20 mouse cellular contexts compared by ENCODE assay signal in the genomic region with DNA sequence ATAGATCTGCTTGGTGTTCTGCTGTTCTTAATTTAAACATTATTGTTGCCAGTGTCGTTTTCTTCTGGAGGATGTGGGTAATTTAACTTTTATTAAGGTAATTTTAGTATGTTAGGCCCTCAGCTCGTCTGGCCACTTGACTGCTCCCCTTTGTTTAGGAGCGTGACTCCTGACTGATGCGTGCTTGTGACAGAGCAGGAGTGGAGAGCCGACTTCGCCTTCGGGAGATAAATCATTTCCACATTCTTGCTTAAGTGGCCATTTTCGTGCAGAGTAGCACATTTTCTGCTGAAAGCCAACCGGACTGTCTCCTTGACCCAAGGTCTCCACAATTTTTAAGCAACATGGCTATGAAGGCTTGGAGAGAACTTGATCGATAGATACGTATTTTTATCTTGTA.
"Had no signal": no experiment of that assay in that cellular context is flagged by ENCODE, and none has a peak within 500 bp of the region (broad histone marks: within the 10 kb centered on the region; RNA-seq: fewer than 3 reads in every experiment).

No protein-coding gene starts in this region.

- DNase-seq: kidney, adult 8-10 months; kidney, postnatal 14 days; layer of hippocampus, adult 9-11 months; liver; lung, adult 18-20 months; lung, postnatal 10 days; lung, postnatal 36 days; midbrain, embryonic 14.5 days; thymus, adult 2 months; thymus, postnatal 14 days; thymus, postnatal 4 days had no signal

- H3K9ac ChIP-seq: limb, embryonic 13.5 days; liver, embryonic 12.5 days; liver, embryonic 15.5 days; lung, embryonic 15.5 days had no signal

- H3K27ac ChIP-seq: layer of hippocampus, adult 2 months; limb, embryonic 10.5 days; limb, embryonic 13.5 days; liver, embryonic 12.5 days; liver, embryonic 15.5 days; lung, embryonic 15.5 days; stomach, postnatal 0 days had no signal

- ATAC-seq: liver, embryonic 12.5 days had no signal

- H3K9me3 ChIP-seq: limb, embryonic 10.5 days; limb, embryonic 13.5 days; liver, embryonic 12.5 days; liver, embryonic 15.5 days; lung, embryonic 15.5 days; megakaryocyte, embryonic 14.5 days had no signal

- H3K36me3 ChIP-seq: limb, embryonic 10.5 days; limb, embryonic 13.5 days; liver, embryonic 12.5 days; liver, embryonic 15.5 days; lung, embryonic 15.5 days had no signal

- H3K27me3 ChIP-seq: limb, embryonic 13.5 days; liver, embryonic 12.5 days; liver, embryonic 15.5 days; lung, embryonic 15.5 days had no signal

- H3K4me2 ChIP-seq: limb, embryonic 13.5 days; liver, embryonic 12.5 days; liver, embryonic 15.5 days; lung, embryonic 15.5 days; midbrain, embryonic 11.5 days had no signal

- H3K4me3 ChIP-seq: layer of hippocampus, adult 2 months; limb, embryonic 10.5 days; limb, embryonic 13.5 days; liver, embryonic 12.5 days; liver, embryonic 15.5 days; lung, embryonic 15.5 days; megakaryocyte, embryonic 14.5 days had no signal
